Mouse (Mus musculus): Measurements from ENCODE around the gene Erfe. TPM values are rescaled to one million over a fixed set of nuclear protein-coding genes. Genes with fewer than 3 reads are reported as not detected.

The Erfe gene
- polyA plus RNA-seq, 1 experiment from 2014 or later, result 2.2 TPM

DNA sequence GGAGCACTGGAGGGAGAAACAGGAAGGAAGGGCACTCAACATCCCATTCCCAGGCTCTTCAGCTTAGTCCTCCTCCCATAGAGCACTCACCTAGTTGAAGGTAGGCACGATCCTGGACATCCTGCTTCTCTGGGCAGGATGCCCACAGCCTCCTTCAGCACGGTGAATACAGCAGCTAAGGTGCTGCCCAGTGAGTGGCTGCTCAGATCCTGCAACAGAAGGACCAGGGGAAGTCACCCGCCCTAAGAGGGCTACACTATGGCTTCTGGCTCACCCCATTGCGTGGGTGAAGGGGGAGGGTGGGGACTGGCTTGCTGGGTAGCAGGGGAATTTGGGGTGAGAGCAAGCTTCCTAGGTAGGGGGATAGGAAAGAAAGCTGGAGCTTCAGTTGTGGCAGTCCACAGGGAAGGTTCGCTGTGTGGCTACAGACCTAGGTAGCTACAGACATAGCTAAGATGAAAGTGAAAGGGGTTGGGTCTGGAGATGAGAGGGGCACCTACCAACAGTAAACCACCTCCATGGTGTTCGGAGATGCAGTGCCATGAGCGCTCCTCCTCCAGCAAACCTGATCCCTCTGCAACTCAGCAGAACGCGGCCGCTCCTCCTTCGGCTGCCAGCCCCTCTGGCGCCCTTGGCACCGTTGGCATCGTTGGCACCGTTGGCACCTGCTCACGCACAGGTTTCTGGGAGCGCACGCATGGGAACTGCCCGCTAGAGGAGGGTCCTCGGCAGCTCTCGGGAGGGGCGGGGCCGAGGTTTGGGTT lies 39.4 kb downstream of the Erfe start:
- Histone ChIP-seq H3K9me3 (ENCODE audit: low read length) (no peaks in the 10 kb centered on the region), H3K4me3 (ENCODE audit: low read length) (no peak overlapping the region), H3K27me3 (ENCODE audit: insufficient read depth, low read length) (no peaks in the 10 kb centered on the region), H3K4me2 (replicated peaks; ENCODE audit: low read depth, low read length) (no peak overlapping the region), H3K36me3 (ENCODE audit: insufficient read depth, low read length) (no peaks in the 10 kb centered on the region), H3K9ac (replicated peaks; ENCODE audit: low read length) (no peak overlapping the region), H3K4me1 (ENCODE audit: insufficient read depth, low read length) (no peaks in the 10 kb centered on the region), H3K27ac (ENCODE audit: low read length) (no peak overlapping the region)
- WGBS, result 56% methylated on average over 23 of the region's 23 CpGs
- ATAC-seq (ENCODE audit: low FRiP score, low TSS enrichment), result 0 out of 2 replicates have a peak, but pooled peaks have one; percentile 19

DNA sequence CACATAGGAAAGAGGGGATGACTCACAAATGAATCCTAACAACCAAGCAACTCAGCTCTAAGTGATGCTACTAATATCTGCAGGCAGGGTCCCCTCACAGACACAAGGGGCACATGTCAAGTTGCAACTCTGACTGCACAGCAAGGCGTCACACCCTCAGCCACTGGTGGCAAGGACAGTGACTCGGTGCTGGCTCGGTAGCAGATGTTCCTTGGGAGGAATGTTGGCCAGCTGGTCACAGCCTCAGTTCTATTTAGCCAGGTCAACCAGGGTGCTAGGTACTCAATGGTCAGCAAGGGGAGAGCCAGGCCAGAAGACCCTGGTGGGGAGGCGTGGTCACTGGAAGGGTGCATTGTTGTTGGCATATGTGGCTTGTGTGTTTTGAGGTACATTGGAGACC lies 41.6 kb downstream of the Erfe start:
- H3K9ac ChIP-seq (replicated peaks; ENCODE audit: low read length), result no peak overlapping the region
- peaks cover 13% of the 10 kb centered on the region for H3K4me1 ChIP-seq (ENCODE audit: insufficient read depth, low read length)
- H3K27ac ChIP-seq (ENCODE audit: low read length), result no peak overlapping the region
- H3K9me3 ChIP-seq (ENCODE audit: low read length), result no peaks in the 10 kb centered on the region
- H3K27me3 ChIP-seq (ENCODE audit: insufficient read depth, low read length), result no peaks in the 10 kb centered on the region
- no peaks in the 10 kb centered on the region for H3K36me3 ChIP-seq (ENCODE audit: insufficient read depth, low read length)
- H3K4me2 ChIP-seq (replicated peaks; ENCODE audit: low read depth, low read length), result no peak overlapping the region
- 78% methylated on average over 4 of the region's 4 CpGs for WGBS
- no peak for ATAC-seq (ENCODE audit: low FRiP score, low TSS enrichment)
- H3K4me3 ChIP-seq (ENCODE audit: low read length), result no peak overlapping the region

DNA sequence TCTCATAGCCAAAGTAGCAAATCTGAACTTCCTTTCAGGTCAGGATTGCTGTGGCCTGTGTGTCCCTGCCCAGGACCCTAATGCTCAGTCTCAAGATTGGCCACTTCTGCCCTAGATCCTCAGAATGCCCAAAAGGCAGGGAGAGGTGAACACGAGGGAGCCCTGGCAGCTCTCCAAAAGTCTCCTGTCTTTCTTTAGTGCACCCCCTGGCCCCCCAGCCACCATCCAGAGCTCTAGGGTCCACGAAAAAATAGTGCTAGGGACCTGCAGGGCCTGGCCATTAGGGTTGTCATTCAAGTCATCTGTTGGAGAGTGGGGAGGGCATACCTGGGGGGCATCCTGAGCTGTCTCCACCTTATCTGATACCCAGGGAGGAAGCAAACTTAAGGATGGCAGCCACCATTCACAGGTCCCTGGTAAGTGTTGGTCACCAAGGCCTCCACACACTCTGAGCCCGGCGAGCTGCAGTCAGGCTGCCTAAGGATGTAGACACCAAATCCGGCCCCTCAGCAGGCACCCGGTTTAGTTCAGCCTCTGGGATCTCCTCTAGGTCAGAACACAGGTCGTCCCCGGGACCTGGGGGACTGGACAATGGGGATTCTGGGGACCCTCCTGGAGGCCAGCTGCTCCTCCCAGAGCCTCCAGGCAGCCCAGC lies 45.5 kb downstream of the Erfe start:
- Histone ChIP-seq H3K4me2 (replicated peaks; ENCODE audit: low read depth, low read length) (peak overlapping the region; percentile 99), H3K27ac (ENCODE audit: low read length) (no peak overlapping the region), H3K36me3 (ENCODE audit: insufficient read depth, low read length) (no peaks in the 10 kb centered on the region), H3K9ac (replicated peaks; ENCODE audit: low read length) (peak overlapping the region; percentile 88), H3K27me3 (ENCODE audit: insufficient read depth, low read length) (no peaks in the 10 kb centered on the region), H3K4me3 (ENCODE audit: low read length) (peak overlapping the region; percentile 78), H3K4me1 (ENCODE audit: insufficient read depth, low read length) (peaks cover 33% of the 10 kb centered on the region), H3K9me3 (ENCODE audit: low read length) (no peaks in the 10 kb centered on the region)
- WGBS, result 67% methylated on average over 8 of the region's 8 CpGs
- ATAC-seq (ENCODE audit: low FRiP score, low TSS enrichment), result no peak

DNA sequence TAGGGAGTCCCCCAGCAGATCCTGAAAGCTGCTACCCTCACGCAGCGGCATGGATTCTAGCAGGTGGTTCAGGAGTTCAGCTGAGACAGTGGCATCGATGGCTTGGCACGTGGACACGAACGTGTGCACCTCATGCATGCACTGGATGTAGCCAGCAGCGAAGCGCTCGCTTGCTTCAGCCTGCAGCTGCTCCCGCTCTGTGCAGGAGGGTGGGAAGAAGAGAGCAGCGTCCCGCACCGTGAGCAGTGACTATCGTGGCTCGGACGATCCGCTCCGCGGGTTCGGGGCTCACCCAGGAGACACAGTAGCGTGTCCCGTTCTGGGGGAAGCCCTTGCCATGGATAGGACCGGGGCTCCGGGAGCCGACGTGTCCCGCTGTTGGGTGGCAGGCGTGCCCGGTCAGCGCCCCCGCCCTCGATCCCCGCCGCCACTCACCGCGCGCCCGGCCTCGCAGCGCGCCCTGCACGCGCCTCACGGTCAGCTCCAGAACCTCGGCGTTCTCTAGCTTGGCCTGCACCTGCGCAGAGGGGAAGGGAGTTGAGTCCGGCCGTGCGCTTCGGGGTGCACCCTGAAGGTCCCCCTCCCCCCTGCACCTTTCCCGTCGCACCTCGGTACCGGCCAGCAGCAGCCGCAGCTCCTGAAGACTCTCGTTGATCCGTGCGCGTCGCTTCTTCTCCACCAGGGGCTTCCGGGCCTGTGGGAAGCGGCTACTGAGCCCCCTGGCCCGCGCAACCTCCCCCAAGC lies 46.2 kb downstream of the Erfe start:
- no peaks in the 10 kb centered on the region for H3K36me3 ChIP-seq (ENCODE audit: insufficient read depth, low read length)
- 4% methylated on average over 62 of the region's 65 CpGs for WGBS
- peak; percentile 33 for ATAC-seq (ENCODE audit: low FRiP score, low TSS enrichment)

DNA sequence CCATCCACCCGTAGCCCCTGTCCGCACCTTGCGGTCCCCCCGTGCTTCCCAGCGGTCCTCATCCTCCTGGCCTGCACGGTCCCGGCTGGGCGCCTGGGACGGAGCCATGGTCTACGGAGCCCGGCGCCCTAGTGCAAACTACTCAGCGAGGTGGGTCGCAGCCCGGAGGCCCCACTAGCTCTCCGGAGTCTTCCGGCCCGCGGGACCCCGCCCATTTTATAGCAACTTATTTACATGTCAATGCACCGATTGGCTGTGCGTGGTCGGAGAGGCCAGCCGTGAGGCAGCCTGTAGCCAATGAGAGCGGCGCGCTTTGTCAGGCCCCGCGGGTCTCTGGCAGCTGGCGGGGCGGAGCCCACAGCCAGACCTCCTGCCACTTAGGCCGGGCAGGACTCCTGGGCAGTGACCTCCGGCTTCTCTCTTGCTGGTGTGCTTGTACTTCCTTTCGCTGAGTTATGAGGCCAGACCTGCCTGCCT lies 46.8 kb downstream of the Erfe start:
- Histone ChIP-seq H3K9me3 (ENCODE audit: low read length) (no peaks in the 10 kb centered on the region), H3K9ac (replicated peaks; ENCODE audit: low read length) (peak overlapping the region; percentile 88), H3K4me2 (replicated peaks; ENCODE audit: low read depth, low read length) (peak overlapping the region; percentile 99), H3K27me3 (ENCODE audit: insufficient read depth, low read length) (no peaks in the 10 kb centered on the region), H3K4me1 (ENCODE audit: insufficient read depth, low read length) (peaks cover 33% of the 10 kb centered on the region), H3K27ac (ENCODE audit: low read length) (peak overlapping the region; percentile 93), H3K4me3 (ENCODE audit: low read length) (peak overlapping the region; percentile 78), H3K36me3 (ENCODE audit: insufficient read depth, low read length) (no peaks in the 10 kb centered on the region)
- peak; percentile 97 for ATAC-seq (ENCODE audit: low FRiP score, low TSS enrichment)
- WGBS, result under 1% methylated on average over 33 of the region's 34 CpGs

More for the DNA sequence above, 46.2 kb downstream of the Erfe start:
- no peaks in the 10 kb centered on the region for H3K9me3 ChIP-seq (ENCODE audit: low read length)
- no peaks in the 10 kb centered on the region for H3K27me3 ChIP-seq (ENCODE audit: insufficient read depth, low read length)
- H3K27ac ChIP-seq (ENCODE audit: low read length), result peak overlapping the region; percentile 93
- H3K4me2 ChIP-seq (replicated peaks; ENCODE audit: low read depth, low read length), result peak overlapping the region; percentile 99
- H3K4me1 ChIP-seq (ENCODE audit: insufficient read depth, low read length), result peaks cover 33% of the 10 kb centered on the region
- H3K4me3 ChIP-seq (ENCODE audit: low read length), result peak overlapping the region; percentile 78
- H3K9ac ChIP-seq (replicated peaks; ENCODE audit: low read length), result peak overlapping the region; percentile 88

DNA sequence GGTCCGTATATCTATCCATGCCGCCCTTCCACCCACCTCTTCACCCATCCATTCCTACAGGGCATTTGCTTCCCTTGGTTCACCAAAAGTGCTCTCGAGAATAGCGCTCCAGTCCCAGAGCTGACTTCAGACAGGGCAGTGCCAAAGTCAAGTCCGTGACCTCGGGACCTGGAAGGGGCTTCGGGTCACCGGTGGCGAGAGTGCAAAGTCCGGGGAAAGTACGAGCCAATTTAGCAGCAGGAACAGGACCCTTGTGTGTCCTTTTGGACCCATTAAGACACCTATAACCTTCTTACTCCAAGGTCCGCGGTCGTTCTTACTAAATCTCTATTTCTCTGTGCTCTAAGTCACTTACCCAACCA lies 47.3 kb downstream of the Erfe start:
- Histone ChIP-seq H3K4me3 (ENCODE audit: low read length) (peak overlapping the region; percentile 78), H3K4me1 (ENCODE audit: insufficient read depth, low read length) (peaks cover 33% of the 10 kb centered on the region), H3K9ac (replicated peaks; ENCODE audit: low read length) (peak overlapping the region; percentile 66), H3K36me3 (ENCODE audit: insufficient read depth, low read length) (no peaks in the 10 kb centered on the region), H3K9me3 (ENCODE audit: low read length) (no peaks in the 10 kb centered on the region), H3K4me2 (replicated peaks; ENCODE audit: low read depth, low read length) (peak overlapping the region; percentile 99), H3K27ac (ENCODE audit: low read length) (peak overlapping the region; percentile 93), H3K27me3 (ENCODE audit: insufficient read depth, low read length) (no peaks in the 10 kb centered on the region)
- 0% methylated on average over 14 of the region's 14 CpGs for WGBS
- ATAC-seq (ENCODE audit: low FRiP score, low TSS enrichment), result no peak

DNA sequence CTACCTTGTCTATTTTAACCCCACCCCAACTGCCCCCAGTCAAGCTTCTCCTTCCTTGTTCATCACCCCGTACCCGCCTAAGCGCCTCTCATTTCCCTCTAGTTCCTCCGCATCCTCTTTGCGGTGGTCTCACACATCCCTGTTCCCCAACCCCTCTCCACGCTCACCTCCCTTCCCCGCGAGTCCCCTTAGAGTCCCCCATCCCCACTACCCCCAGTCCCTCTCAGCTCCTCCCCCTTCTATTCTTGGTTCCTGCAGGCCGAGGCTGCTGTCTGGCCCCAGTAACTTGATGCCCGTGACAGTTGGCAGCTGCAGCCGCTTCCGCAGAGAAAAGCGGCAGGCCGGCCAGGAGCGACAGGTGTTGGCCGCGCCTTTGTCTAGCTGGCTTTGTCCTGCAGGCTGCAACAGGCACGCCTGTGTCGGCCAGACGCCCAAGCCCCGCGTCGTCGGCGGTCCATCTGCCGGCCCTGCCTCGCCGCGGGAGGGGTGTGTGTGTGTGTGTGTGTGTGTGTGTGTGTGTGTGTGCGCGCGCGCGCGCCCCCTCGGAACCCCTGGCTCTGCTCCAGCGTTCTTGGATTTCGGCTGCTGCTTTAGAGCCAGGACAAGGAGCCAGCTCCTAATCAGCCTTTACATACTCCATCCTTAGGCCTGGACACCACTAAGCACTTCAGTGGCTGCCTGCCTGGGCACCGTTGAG lies 47.8 kb downstream of the Erfe start, which contains the start of gene Hes6:
Gene Hes6 (minus strand): TSS at position 141 of the 697 bp plus-strand sequence.
- no peaks in the 10 kb centered on the region for H3K9me3 ChIP-seq (ENCODE audit: low read length)
- peak within 1 kb of the TSS; percentile 88 for H3K9ac ChIP-seq (replicated peaks; ENCODE audit: low read length)
- peak within 1 kb of the TSS; percentile 93 for H3K27ac ChIP-seq (ENCODE audit: low read length)
- H3K4me3 ChIP-seq (ENCODE audit: low read length), result peak within 1 kb of the TSS; percentile 78
- no peaks in the 10 kb centered on the region for H3K27me3 ChIP-seq (ENCODE audit: insufficient read depth, low read length)
- H3K4me1 ChIP-seq (ENCODE audit: insufficient read depth, low read length), result peaks cover 33% of the 10 kb centered on the region
- ATAC-seq (ENCODE audit: low FRiP score, low TSS enrichment), result peak; percentile 49
- H3K4me2 ChIP-seq (replicated peaks; ENCODE audit: low read depth, low read length), result peak within 1 kb of the TSS; percentile 99
- no peaks in the 10 kb centered on the region for H3K36me3 ChIP-seq (ENCODE audit: insufficient read depth, low read length)
- under 1% methylated on average over 39 of the region's 39 CpGs for WGBS

DNA sequence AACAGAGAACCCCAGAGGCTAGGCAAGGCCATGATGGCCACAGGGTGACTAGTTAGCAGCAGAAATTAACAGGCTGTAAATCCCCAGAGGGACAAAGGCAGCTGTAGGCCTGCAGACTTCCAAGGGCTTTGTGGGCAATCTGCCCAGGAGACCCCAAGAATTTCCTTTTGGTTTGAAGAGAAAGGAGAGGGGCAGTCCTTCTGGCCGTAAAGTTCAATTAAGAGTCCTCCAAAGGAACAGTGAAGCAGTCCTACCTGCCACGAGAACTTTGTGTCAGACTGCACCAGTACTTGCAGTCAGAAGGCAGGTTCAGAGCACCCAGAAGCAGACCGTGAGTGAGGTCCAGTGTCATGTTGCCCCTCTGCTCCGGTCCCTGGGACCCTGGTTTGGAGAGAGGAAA lies 48.7 kb downstream of the Erfe start:
- Histone ChIP-seq H3K4me3 (ENCODE audit: low read length) (no peak overlapping the region), H3K27me3 (ENCODE audit: insufficient read depth, low read length) (no peaks in the 10 kb centered on the region), H3K9ac (replicated peaks; ENCODE audit: low read length) (peak overlapping the region; percentile 66), H3K4me2 (replicated peaks; ENCODE audit: low read depth, low read length) (peak overlapping the region; percentile 99; the same call in 1 of the 2 replicates), H3K9me3 (ENCODE audit: low read length) (no peaks in the 10 kb centered on the region), H3K4me1 (ENCODE audit: insufficient read depth, low read length) (peaks cover 33% of the 10 kb centered on the region), H3K27ac (ENCODE audit: low read length) (peak overlapping the region; percentile 93), H3K36me3 (ENCODE audit: insufficient read depth, low read length) (no peaks in the 10 kb centered on the region)
- ATAC-seq (ENCODE audit: low FRiP score, low TSS enrichment), result no peak
- WGBS, result 51% methylated on average over 4 of the region's 4 CpGs

DNA sequence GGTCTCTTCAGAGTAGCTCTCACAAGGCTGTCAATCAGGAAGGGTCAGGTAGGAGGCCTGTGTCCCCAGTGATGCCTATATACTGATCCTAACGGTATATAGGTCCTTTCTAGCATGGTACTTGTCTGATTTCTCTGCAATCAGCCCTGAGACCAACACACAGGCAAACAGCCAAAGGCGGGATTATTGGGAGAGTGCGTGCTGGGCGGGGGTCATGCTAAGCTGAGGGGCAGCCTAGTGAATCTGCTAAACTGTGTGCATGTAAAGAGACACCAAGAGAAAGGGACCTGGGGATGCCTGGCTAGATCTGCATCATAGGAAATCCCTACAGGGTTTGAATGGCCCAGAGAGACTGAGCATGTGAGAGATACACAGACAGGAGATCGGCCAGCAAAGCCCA lies 49.1 kb downstream of the Erfe start:
- Histone ChIP-seq H3K9me3 (ENCODE audit: low read length) (no peaks in the 10 kb centered on the region), H3K4me2 (replicated peaks; ENCODE audit: low read depth, low read length) (no peak overlapping the region), H3K4me3 (ENCODE audit: low read length) (no peak overlapping the region), H3K27ac (ENCODE audit: low read length) (peak overlapping the region; percentile 93; the same call in 1 of the 2 replicates), H3K36me3 (ENCODE audit: insufficient read depth, low read length) (no peaks in the 10 kb centered on the region), H3K27me3 (ENCODE audit: insufficient read depth, low read length) (no peaks in the 10 kb centered on the region), H3K4me1 (ENCODE audit: insufficient read depth, low read length) (peaks cover 33% of the 10 kb centered on the region), H3K9ac (replicated peaks; ENCODE audit: low read length) (peak overlapping the region; percentile 66)
- 72% methylated on average over 5 of the region's 5 CpGs for WGBS
- ATAC-seq (ENCODE audit: low FRiP score, low TSS enrichment), result no peak

Data from kidney, embryonic 16.5 days (tissue).